Mouse (Mus musculus): ENCODE data around the gene Pmepa1.

Gene Pmepa1

GRCm38 (mm10) chr2:173183311-173183710 is 93.0 kb downstream of the Pmepa1 start:
- DNase-seq = no peak

GRCm38 (mm10) chr2:173182796-173183195 is 93.5 kb downstream of the Pmepa1 start:
- no peak for DNase-seq

- no peak for DNase-seq
Observed at GRCm38 (mm10) chr2:173181901-173182300, 94.4 kb downstream of the Pmepa1 start.

- DNase-seq = no peak
Observed at GRCm38 (mm10) chr2:173181486-173181885, 94.8 kb downstream of the Pmepa1 start.

- DNase-seq = no peak
Observed at GRCm38 (mm10) chr2:173180721-173181388, 95.5 kb downstream of the Pmepa1 start.

GRCm38 (mm10) chr2:173180026-173180425 is 96.3 kb downstream of the Pmepa1 start:
- no peak for DNase-seq

GRCm38 (mm10) chr2:173179046-173179445 is 97.3 kb downstream of the Pmepa1 start:
- no peak for DNase-seq

- no peak for DNase-seq
Observed at GRCm38 (mm10) chr2:173177951-173178350, 98.4 kb downstream of the Pmepa1 start.

GRCm38 (mm10) chr2:173177481-173177880 is 98.9 kb downstream of the Pmepa1 start:
- DNase-seq = no peak

- DNase-seq = no peak
Observed at GRCm38 (mm10) chr2:173175703-173176102, 100.6 kb downstream of the Pmepa1 start.

GRCm38 (mm10) chr2:173174569-173174968 is 101.8 kb downstream of the Pmepa1 start:
- no peak for DNase-seq

All from thymus, postnatal 14 days (tissue).